Mouse (Mus musculus) embryo, embryonic 9.5 days (tissue): ENCODE measurements at regions not wholly inside any gene's neighbourhood (a gene's known extent, or its start where the extent isn't known, plus 50 kb on each side); places are given as distances from the start of the nearest gene placed in this dataset.

Source experiments
- DNase-seq: peaks from one replicate; pipeline ENCODE4 v3.0.0-alpha.2; 2017; ENCODE audit errors: extremely low spot score

DNA sequence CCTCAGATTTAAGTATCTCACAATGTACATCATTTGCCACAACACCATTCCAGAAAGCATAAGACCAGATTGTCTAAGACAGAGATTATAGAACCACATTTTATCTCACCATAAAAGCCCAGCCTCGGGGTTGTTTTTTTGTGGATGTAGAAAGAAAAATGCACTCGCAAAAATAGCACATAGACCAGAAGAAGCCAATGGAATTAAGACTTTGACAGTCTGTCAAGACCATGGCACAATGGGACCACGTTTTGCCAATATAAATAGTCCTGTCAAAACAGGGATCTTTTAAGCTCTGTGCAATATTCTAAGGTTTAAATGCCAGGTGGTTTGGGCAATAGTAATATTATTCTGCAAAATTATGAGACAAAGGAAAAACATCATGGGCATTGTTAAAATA is 547.3 kb downstream of the Adgrl2 start:
- DNase-seq, result no peak

DNA sequence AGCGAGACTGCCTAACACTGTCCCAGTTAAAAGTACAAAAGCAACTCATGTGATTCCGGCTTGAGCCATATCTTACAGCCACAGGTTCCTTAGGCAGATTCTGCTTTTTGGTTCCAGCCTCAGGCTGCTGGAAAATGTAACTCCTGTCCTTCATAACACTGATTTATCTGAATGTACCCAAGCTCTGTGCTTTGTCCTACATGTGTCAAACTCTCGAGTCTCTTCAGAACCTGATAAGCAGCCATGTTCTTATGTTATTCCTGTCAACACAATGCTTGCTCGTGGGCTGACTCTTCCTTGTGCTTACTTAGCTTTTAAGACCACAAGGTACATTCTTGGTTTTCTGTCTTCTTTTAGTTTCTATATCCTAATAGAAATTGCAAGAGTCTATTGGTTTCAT is 556.3 kb downstream of the Adgrl2 start:
- no peak for DNase-seq

DNA sequence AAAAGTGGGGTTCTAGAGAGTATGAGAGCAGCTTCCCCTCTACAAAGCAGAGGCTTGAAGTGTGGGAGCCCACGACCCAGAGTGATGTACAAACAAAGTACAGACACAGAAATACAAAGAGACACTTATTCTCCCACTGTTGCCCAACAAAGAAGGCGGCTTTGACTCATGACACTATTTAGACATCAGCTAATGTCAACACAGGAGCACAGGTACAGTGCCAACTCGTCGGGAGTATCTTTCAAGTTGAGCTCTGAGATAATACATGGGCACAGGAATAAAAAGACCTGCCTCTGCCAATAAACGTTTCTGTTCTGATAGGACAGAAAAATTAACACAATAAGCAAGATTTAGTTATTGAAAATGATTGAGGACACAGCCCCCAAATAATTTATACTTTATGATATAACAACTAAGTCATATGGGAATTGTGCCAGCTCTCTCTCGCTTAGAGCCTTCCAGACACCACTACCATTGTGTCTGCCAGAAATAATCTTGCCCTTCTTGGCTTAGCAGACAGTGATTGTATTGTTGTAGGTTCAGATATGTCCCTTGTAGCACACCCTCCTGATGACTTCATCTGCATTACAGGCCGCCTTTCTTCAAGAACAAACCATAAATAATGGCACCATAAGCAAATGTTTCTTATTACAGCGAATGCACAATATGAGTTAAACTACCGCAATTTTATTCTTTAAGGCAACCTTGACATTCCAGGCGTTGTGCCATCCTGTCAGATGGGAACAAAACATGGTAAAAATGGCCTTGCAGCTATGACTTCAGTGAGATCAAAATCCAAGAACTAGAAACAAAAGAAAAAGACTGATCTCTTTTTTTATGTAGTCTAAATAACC is 561.1 kb downstream of the Adgrl2 start:
- DNase-seq, result no peak

DNA sequence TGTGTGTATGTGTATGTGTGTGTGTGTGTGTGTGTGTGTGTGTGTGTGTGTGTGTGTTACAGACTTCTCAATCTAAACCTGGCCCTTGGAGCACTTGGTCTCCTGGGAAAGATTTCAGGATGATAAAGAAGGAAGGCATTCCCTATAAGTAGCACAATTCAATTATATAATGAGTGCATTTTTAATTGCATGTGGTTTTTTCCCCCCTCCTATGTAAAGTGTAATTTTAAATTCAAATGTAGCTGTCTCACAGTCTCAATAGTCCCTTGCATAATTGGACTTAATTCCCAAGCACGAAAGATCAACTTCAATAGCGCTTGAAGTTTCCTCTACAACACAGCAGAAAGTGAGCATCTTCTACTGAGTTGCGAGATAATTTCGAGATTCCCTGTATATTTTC is 566.3 kb downstream of the Adgrl2 start:
- DNase-seq, result no peak

DNA sequence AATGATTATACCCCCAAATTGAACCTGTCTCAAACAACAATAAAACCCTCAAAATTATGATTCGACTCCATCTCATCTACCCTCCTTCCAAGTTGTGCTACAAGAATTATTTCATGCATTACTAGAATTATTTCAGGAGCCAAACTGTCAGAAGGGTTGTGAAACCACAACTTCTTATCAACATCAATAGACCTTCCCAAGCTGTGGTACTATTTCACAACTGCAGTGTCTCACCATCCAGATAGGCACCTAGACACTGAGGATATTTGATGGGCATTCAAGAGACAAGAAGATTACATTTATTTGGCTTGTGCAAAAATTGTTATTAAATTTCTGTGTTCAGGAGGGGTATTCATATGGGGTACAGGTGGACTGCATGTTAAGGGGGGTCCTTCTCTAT is 567.0 kb downstream of the Adgrl2 start:
- no peak for DNase-seq

DNA sequence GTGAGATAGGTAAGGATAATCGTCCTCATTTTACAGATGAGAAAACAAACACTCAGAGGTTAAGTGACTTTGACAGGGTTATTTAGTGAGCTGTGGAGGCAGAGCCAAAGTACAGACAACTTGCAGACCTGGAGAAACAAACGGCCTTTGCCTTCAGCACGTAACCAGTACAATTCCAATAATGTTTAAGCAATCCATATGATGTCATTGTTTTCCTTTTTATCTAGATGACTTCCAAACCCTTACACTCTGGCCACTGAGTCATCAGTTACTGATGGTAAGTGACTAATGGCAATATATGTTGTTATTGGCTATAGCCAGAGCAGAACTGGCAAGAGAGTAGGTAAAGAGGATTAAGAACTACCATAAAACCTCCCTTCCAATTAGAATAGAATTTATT is 567.6 kb downstream of the Adgrl2 start:
- no peak for DNase-seq

DNA sequence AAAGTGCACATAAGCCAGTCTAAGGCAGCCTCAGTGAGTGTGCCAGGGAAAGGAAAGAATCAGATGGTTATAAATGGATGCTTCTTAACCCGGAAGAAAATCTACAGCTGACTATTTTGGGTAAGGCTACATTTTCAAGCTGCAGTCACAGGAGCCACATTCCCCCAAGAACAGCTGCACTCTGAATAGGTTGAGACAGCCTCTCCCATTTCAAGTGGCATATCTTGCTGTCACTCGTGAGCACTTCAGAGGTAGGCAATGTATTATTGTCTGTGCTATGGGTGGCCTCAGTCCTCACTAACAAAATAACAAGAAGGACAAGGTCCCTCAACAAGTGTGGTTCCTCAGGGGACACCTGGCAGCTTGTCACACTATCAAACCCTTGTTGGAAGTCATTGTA is 568.1 kb downstream of the Adgrl2 start:
- DNase-seq, result no peak

DNA sequence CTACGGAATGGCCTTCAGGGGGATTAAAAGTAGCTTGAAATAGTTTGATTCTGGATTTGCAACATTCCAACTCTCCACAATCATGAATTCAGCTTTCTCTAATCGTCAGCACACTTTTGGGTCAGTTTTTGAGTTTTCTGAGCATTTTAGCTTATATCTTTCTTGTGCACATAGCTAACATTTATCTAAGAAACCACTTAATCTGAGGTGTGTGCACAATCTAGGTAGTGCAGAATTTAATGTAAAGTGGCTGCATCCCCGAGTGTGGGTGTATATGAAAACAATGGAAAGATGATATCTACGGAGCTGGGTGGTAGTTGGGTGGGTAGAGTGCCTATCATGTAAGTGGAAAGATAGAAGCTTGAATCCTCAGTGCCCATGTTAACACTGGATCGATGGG is 570.1 kb downstream of the Adgrl2 start:
- no peak for DNase-seq

DNA sequence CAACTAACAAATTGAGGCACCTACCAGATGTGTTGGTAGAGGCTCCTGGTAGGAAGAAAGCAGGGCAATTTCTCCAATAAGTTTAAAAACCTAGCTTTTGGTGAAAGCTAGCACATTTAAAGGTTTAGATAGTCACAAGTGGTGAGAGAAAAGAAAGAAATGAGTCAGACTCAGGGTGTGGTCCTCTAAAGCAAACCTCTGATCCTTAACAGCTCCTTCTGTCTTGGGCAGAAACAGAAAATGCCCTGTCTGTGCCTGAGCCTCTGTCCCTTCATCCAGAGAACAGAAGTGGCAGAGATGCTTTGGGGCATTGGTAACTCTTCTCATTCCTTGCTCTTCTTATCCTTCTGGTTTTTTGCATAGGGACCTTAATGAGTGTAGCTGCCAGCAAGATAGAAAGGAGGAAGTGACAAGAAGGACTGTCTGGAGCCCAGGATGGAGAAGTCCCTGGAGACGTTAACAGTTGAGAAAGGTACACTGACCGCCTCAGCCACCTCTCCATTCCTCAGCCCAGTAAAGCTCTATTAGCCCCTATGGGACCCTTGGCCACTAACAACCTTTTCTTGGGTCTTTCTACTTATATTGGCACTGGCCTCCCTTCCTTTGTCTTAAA is 570.8 kb downstream of the Adgrl2 start:
- no peak for DNase-seq

DNA sequence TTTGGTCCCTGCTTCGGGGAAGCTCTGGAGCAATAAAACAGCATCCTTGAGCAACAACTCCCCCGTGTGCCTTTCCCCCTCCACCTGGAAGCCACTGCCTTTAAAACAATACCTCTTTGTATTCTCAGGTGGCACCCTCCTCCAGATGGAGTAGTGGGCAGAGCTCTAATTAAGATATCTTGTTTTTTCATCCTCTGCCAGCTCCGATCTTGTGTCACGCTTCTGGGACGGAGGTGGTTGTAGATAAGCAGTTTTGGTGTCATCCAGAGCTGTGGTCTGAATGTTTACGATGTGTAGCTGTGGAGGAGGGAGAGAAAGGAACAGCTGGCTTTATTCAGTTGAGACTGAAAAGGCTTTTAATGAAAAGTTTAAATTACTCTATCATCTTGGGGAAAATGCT is 572.3 kb downstream of the Adgrl2 start:
- DNase-seq, result no peak

DNA sequence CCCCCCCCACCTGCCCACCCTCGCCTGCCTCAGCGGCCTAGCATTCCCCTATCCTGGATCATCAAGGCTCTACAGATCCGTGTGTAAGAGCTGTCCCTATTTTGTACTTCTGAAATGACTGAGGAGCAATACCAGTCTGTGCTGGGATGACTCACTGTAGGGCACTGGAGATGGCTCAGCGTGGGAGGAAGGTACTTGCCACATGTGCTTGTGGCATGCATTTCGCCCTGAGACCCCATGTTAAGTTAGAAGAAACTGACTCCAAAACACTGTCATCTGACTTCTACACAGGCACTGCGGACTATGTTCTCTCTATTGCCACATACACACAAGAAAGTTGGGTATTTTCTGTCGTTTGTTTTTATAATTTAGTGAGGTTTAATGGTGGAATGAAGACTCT is 574.9 kb downstream of the Adgrl2 start:
- no peak for DNase-seq

DNA sequence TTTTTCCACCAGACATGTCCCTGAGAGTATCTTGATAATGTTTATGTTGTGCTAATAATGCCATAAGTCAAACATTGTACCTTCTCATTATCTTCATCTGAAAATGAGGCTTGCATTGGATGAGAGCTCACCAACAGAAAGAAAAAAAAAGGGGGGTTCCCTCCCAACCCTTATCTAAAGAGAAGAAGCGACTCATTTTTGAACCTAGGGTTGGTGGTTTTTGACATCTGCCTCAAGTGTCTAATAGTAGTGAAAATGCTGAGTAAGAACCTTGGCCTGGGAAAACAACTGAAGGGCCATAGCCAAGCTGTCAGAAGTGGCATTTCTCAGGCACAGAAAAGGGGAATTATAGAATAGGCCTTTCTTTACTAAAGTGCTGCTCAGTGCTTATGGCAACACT is 577.3 kb downstream of the Adgrl2 start:
- no peak for DNase-seq

DNA sequence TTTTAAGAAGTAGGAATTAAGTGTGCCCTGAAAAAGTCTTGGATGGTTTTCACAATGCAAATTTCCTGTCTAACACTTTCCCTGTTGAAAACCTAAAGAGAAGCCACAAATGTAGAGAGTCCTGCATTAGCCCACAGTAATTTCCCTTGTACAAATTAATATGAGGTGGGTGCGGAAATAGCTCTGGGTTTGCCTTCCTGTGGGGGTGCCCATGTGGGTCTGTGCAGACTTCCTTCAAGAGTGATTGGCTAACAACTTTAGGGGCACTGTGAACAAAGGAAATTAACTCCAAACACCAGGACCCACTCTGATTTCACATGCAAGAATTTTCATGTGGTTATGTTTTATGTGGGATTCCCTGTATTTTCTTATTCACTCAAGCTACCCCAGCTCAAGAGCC is 578.2 kb downstream of the Adgrl2 start:
- no peak for DNase-seq

DNA sequence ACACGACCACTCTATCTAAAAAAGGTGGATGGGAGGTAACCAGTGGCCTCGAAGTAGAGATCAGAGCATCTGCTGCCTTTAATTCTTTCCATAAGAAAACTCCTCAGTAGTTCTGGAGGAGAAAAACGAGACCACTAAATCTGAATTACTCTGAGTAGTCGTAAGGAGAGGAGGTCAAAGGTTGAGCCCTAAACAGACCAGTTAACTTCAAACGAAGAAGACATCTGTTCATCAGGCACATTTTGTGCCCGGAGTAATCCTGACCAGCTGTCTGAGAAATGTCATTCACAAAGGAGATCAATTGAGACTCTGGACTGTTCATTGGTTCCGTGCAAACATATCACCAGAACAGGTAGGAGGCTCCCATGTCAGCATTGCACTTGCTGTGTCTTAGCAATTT is 592.0 kb downstream of the Adgrl2 start:
- DNase-seq, result peak; percentile 51

DNA sequence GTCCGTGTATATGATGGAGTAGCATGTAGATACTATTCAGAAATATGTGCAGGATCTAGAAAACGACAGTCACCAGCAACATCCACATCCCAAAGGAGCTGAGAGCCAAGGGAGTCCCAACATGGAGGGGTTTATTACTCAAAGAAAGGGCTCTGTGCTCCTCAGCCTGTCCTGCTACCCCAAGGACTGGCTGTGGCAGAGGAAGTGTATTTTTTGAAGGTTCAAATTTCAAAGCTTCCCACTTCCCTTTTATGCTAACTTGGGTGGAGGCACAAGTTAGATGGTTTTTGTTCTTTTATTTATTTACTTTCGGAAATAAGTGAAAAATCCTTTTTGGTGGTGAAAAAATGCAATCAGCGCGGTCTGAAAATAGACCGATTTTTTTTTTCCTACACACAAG is 602.8 kb downstream of the Adgrl2 start:
- no peak for DNase-seq

DNA sequence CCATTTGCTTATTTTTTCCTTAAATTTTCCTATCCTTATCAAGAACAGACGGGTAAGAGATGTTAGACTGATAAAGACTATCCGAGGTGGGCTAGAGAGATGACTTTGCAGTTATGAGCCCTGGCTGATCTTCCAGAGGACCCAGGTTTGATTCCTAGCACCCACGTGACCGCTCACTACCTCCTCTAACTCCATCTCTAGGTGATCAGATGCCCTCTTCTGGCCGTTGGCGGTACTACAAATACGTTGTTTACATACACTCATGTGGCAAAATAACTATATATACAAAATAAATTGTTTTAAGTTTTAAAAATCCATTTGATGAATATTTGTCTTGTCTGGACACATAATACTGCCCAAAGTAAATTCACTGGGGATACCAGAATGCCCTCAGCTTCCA is 604.6 kb downstream of the Adgrl2 start:
- DNase-seq, result no peak

DNA sequence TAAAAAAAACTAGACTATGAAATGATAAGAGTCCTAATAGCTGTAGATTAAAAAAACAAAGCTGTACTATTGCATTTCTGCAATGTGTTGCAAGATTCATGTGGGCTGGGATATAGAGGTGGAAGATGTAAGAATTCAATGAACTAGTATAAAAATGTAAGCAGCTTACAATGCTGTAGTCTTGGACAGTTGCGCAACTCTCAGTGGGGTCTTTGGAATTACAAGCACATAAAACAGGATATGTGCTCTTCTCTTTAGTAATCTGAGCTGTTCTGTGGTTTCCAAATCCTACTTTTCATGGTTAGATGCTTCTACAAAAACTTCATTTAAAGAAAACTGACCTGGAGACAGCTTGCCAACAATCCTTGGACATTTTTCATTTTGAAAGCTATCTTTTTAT is 609.3 kb downstream of the Adgrl2 start:
- DNase-seq, result no peak

DNA sequence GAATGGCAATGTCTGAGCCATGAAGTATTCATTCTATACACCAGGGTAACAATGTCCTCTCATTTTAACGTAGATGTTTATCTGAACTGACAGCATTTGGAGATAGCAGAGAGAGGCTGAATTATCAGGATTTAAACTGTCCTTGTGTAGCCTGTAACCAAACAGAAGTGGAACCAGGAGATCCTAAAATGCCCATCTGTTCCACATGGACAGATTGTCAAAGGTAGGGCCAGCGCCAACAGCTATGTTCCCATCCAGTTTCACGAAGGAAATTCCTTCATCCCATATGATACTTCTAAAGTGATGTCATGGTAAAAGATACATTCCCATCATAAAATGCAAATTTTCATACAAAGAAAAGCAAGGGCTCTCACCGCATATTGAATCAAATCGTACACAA is 627.0 kb downstream of the Adgrl2 start:
- DNase-seq, result no peak

DNA sequence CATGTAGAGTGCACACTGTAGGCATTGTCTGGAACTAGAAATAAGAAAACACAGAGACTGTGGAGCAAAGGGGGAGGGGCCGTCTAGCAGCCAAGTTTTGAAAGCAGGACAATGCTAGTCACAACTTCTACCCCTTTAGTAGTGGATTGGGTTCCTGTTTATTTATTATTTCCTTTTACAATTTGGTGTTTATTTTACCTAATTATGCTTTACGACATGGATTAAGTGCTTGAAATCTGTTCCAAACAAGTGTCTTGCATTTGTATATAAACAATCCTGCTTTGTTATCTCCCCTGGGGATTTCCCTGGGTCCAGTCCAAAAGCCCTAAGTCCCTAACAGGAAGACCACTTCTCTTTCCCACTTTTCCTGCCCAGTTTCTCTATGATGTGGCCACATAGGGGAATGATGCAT is 627.9 kb downstream of the Adgrl2 start:
- peak; percentile 4 for DNase-seq

DNA sequence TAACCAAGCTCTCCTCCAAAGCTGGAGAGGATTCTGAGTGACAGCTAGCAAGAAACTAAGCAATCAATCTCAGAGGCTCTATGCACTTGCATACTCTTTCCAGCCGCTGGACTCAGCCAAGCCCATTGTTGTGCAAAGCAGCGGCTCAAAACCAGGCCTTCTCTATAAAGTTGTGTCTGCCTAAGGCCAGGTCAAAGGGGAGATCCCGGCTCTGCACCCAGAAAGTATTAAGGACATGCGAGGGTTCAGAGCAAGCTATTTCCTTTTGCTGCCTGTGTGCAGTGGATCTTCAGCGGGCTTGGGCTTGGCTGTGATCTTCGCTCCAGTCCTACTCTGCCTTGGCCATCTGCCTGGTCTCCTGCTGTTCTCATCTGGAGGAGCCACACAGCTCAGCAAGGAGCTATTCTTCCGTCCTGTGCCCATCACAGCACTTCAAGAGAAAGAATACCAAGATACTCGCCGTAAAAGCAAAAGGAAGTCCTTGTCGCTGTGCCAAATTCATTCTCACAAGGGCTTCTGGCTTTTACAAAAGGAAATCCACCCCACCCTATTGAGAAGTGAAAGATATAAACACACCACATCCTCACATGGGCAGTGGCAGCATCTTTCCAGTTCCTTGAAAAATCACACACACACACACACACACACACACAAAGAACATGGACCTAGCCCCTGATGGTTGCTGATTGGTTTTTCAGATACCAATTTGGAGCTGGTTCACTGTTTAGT is 646.6 kb downstream of the Adgrl2 start:
- peak; percentile 75 for DNase-seq

DNA sequence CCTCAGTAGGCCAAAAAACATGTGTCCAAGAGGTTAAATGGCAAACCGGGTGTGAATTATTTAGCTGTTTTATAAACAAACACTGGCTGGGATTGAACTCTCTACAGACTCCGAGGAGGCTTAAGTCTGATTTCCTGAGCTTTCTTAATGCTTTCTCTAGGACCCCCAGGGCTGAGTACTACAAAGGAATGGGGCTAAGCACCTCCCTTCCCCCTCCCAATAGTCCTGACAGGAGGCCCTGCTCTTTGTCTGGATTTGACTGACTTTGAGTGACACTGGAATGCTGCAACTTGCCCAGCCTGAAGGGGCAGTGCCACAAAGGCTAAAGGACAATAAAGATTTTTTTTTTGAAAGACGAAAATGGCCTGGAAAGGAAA is 647.1 kb downstream of the Adgrl2 start:
- peak; percentile 72 for DNase-seq

DNA sequence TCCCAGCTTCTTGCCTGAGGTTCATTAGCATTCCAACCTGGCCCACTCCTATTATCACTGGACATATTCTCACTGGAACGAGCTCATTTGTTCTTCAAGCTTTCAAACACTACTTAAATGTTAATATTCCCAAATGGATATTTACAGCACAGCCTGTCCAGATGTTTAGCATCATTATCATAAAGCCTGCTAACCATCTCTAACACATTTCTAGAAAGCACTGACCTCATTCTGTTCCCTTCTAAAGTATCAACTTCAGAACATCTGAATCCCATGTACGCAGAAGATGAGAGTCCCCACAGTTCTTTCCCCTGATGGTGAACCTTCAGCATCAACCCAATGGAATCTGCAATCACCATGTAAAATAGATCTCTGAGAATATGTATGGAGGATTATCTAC is 651.1 kb downstream of the Adgrl2 start:
- DNase-seq, result no peak

DNA sequence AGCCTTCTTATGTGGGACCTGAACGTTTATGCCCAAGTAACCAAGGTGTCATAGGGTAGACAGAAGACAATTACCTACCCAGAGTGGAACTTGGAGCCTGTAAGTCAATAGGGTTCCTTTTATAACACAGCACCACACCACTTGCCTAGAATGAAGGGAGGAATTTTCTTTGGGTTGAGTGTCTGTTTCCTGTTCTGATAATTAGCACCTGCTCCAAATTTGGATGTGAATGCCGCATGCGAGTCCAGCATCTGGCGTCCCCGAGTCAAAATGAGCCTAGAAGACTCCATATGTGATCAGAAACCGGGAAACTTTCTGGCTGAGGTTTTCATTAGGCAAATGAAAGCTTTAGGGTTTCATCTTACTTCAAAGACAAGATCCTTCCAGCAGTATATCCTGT is 653.7 kb downstream of the Adgrl2 start:
- DNase-seq, result peak; percentile 27
